Mouse (Mus musculus): Measurements from ENCODE around the gene Ism2.

Gene Ism2

DNA sequence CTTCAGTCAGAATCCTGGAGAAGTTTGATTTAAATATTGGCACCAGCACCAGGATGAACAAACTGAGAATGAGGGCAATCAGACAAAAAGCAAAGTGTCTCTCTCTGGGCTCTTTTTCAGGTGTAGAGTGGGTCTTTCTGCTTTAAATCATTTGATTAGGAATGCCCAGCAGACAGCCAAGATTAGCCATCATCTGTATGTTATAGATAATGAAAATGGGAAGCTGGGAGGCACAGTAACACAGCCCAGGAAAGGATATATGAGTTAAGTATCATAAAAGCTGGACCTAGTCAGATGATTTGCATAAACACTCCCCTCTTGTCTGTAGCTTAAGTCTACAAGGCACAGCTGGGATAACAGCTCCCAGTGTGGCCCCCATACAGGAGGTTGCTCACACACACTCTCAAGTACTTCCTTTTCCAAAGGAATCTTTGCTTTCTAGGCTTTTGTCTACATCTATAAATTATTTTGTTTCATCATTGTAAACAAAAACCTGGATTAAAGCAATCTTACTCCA lies 69.1 kb downstream of the Ism2 start:
- DNase-seq (ENCODE audit: low spot score in 2 of 2): no peak

DNA sequence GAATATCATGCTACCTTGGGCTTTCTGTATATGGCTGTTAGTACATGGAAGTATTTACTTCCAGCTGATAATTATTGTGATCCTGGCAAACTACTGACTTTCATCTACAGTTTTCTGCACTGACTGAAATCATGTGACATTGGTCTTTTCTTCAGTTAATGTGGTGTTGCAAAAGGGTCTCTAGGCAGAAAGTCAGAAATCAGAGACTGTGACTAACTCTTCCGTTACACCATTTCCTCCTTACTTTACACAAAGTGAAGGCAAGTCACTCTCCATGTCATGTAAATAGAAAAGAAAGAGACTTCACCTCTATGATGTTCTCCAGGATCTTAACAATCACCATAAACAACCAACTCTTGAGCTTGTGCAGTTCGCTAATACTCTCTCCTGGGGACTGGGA lies 69.9 kb downstream of the Ism2 start:
- no peak for DNase-seq (ENCODE audit: low spot score in 2 of 2)
